Mouse (Mus musculus) heart, adult 2 months (tissue): Measurements from ENCODE around the gene Sh2b3. TPM values are rescaled to one million over a fixed set of nuclear protein-coding genes. Genes with fewer than 3 reads are reported as not detected.

Source experiments
- DNase-seq, 2 experiments: peaks; one replicate each; pipeline ENCODE4 v3.0.0; 2021
- H3K27ac ChIP-seq: fragments of 200-600 bp; 2 replicates; pipeline ENCODE4 v1.8.1; 2022
- H3K27me3 ChIP-seq: fragments of 200-500 bp; 2 replicates; pipeline ENCODE4 v1.6.1; 2012; ENCODE audit warnings: mild to moderate bottlenecking, low read length, inconsistent platforms, mixed read lengths; ENCODE audit not compliant: control insufficient read depth, insufficient read depth
- H3K36me3 ChIP-seq: fragments of 200-500 bp; 2 replicates; pipeline ENCODE4 v1.6.1; 2012; ENCODE audit warnings: low read length, inconsistent platforms; ENCODE audit not compliant: control insufficient read depth, insufficient read depth
- H3K4me1 ChIP-seq: fragments of 200-500 bp; 2 replicates; pipeline ENCODE4 v1.6.1; 2011; ENCODE audit warnings: low read length; ENCODE audit not compliant: control insufficient read depth, insufficient read depth
- H3K4me3 ChIP-seq: fragments of 200-600 bp; 2 replicates; pipeline ENCODE4 v1.8.1; 2022
- H3K79me2 ChIP-seq: fragments of 200-500 bp; replicated peaks from 2 replicates; pipeline ENCODE4 v1.6.1; 2012; ENCODE audit warnings: mild to moderate bottlenecking, inconsistent platforms, low read length, moderate library complexity, mixed read lengths; ENCODE audit not compliant: control insufficient read depth, insufficient read depth
- H3K9ac ChIP-seq: fragments of 200-500 bp; 2 replicates; pipeline ENCODE4 v1.6.1; 2012; ENCODE audit warnings: low read depth, mild to moderate bottlenecking, control low read depth, inconsistent platforms, low read length, mixed read lengths
- CTCF ChIP-seq: fragments of 200-600 bp; IDR thresholded peaks from 2 replicates; pipeline ENCODE4 v1.8.1; 2022; ENCODE audit warnings: antibody characterized with exemption, mild to moderate bottlenecking, moderate library complexity
- EP300 ChIP-seq: fragments of 200-500 bp; IDR thresholded peaks from 2 replicates; pipeline ENCODE4 v1.6.1; 2011; ENCODE audit warnings: low read depth, low read length, control low read depth; ENCODE audit not compliant: insufficient read depth
- POLR2A ChIP-seq: fragments of 200-500 bp; IDR thresholded peaks from 2 replicates; pipeline ENCODE4 v1.6.1; 2011; ENCODE audit warnings: mild to moderate bottlenecking, low read depth, low read length, control low read depth; ENCODE audit not compliant: insufficient read depth
- WGBS: fragments of 180-500 bp; shearing (Covaris S2); methylation state at CpG from one replicate; pipeline ENCODE4 v1.1.7; 2018; 5-methylcytosine and 5-hydroxymethylcytosine counted together
- intact Hi-C: fragments of 180-260 bp; cut with DNase I; formaldehyde crosslinking; loops from one replicate; pipeline ENCODE4 v1.15.1; 2025
- polyA plus RNA-seq: library from polyadenylated mRNA; depleted of rRNA; stranded (reverse); fragments of >200 nt; gene quantifications from 2 replicates; pipeline ENCODE4 v1.2.3, GENCODE M21; 2012
- total RNA-seq, 2 experiments: library from RNA; stranded (reverse); gene quantifications; 2 replicates each; pipeline ENCODE4 v1.2.3; 2021

Gene Sh2b3
- total and polyA plus RNA-seq, 3 experiments: 19.3 to 22.5 (median 21.6) TPM

DNA sequence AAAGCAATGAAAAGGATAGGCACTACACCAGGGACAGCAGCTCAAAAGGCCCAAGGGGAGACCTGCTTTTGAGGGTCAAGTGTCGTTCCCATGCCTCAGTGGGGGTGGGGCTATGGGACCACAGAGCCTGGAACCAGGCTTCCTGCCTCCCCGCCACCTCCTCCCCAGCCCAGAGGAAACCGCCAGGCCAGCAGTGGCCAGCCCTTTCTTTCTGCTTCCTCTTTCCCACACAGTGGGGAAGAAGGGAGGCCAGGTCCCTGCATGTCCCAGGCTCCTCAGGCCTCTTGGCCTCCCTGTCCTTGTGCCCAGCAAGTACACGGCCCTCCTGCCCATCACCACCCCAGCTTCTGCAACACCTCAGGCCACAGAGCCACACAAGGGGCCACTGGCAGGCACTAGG, 13.3 kb downstream of the Sh2b3 start:
- H3K27me3 ChIP-seq: no peaks in the 10 kb centered on the region
- H3K4me3 ChIP-seq: peak overlapping the region; percentile 12; the same call in 1 of the 2 replicates
- peak overlapping the region; percentile 3; the same call in 1 of the 2 replicates for H3K9ac ChIP-seq
- intact Hi-C loops: no loop called here
- peak overlapping the region; percentile 79 for H3K27ac ChIP-seq
- H3K4me1 ChIP-seq: peaks cover 44% of the 10 kb centered on the region
- H3K36me3 ChIP-seq: peaks cover 35% of the 10 kb centered on the region
- peaks cover 16% of the 10 kb centered on the region for H3K79me2 ChIP-seq
- 37% methylated on average over 4 of the region's 4 CpGs for WGBS
- 0 out of 2 replicates have a peak, but pooled peaks have one; percentile 34 for TF ChIP-seq EP300
- TF ChIP-seq POLR2A: no peak; the same call in 1 of the 2 replicates
- TF ChIP-seq CTCF: no peak
- DNase-seq: peak; percentile 68 to 71

DNA sequence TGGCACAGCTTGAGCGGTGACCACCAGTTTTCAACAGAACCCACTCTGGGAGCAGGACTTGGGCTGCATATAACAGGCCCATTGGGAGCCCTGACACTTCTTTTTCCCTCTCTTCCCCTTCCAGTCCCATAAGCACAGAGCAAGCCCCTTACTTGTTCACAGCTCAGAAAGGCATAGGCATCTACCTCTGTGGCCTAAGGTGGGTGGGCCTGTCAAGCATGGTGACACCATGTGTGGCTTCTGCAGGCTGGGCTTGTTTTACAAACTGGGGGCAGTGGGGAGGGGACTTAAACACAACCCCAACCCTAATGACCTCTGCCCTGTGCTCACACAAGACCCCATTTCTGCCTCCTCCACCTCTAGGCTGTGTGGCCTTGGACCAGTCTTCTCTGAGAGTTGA, 13.8 kb downstream of the Sh2b3 start:
- TF ChIP-seq EP300 (no peak), CTCF (no peak), POLR2A (no peak)

DNA sequence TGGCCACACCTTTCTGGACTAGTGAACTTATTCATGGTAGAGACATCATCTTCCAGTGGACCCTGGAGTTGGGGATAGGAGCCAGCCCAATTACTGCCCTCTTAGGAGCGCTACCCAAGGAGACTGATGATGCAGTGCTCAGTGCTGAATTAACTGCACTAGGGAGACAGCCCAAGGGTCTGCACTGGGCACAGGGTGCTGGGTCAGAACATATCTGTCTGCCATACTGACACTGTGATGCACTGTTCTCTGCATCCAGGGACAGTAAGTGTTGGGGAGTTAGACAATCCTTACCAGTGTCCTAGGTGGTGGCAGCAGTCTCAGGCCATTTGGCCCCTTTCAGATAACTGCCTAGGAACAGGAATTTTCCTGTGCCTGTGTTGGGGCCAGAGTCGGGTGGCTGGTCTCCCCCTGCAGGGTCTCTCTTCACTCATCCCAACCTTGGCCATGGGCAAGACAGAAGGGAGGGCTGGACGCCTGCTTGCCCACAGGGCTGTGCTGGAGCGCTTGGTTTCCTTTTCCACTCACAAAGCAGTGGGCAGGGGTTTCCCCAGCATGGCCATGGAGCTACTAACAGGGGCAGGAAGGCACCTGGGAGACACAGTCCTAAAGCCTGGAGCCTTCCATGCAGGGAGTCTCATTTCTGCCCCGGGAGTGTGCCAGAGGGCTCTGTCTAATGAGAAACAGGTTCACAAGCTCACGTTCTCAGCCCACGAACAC, 14.5 kb downstream of the Sh2b3 start:
- TF ChIP-seq CTCF (no peak), EP300 (0 out of 2 replicates have a peak, but pooled peaks have one; percentile 8), POLR2A (no peak)

More for the DNA sequence above, 13.8 kb downstream of the Sh2b3 start:
- WGBS: 88% methylated on average over 1 of the region's 1 CpGs
- peak overlapping the region; percentile 79 for H3K27ac ChIP-seq
- no peaks in the 10 kb centered on the region for H3K27me3 ChIP-seq
- H3K36me3 ChIP-seq: peaks cover 35% of the 10 kb centered on the region
- intact Hi-C loops: no loop called here
- peaks cover 44% of the 10 kb centered on the region for H3K4me1 ChIP-seq
- H3K4me3 ChIP-seq: no peak overlapping the region
- peaks cover 12% of the 10 kb centered on the region for H3K79me2 ChIP-seq
- DNase-seq: peak in 1 of 2 experiments; percentile 29
- no peak overlapping the region for H3K9ac ChIP-seq

DNA sequence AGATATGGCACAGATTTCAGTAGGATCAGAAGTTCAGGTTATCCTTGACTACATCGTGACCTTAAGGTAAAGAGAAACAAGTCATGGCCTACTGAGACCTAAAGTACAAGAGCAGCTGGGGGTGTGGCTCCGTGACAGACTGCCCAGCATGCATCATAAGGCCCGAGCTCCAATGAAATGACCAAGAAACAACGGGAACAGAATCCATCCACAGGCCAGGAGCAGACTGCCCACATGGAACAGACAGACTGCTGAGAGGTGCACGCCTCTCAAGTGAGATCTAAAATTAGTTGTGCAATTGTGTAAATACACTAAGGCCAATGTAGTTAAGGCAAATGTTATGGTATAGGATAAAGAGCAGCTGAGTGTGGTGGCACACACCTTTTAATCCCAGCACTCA, 15.9 kb downstream of the Sh2b3 start:
- intact Hi-C loops: no loop called here
- Histone ChIP-seq H3K9ac (no peak overlapping the region), H3K27me3 (no peaks in the 10 kb centered on the region), H3K27ac (no peak overlapping the region), H3K4me3 (no peak overlapping the region), H3K4me1 (peaks cover 35% of the 10 kb centered on the region), H3K79me2 (peaks cover under 1% of the 10 kb centered on the region; the same call in 1 of the 2 replicates), H3K36me3 (peaks cover 24% of the 10 kb centered on the region)
- WGBS: 44% methylated on average over 5 of the region's 5 CpGs
- no peak for DNase-seq
- TF ChIP-seq CTCF (no peak), POLR2A (no peak), EP300 (no peak)

More for the DNA sequence above, 14.5 kb downstream of the Sh2b3 start:
- H3K4me1 ChIP-seq: peaks cover 44% of the 10 kb centered on the region
- peaks cover 31% of the 10 kb centered on the region for H3K36me3 ChIP-seq
- peaks cover 6% of the 10 kb centered on the region for H3K79me2 ChIP-seq
- no peaks in the 10 kb centered on the region for H3K27me3 ChIP-seq
- H3K4me3 ChIP-seq: no peak overlapping the region
- 48% methylated on average over 7 of the region's 7 CpGs for WGBS
- intact Hi-C loops: no loop called here
- DNase-seq: no peak
- H3K27ac ChIP-seq: peak overlapping the region; percentile 79
- no peak overlapping the region for H3K9ac ChIP-seq

DNA sequence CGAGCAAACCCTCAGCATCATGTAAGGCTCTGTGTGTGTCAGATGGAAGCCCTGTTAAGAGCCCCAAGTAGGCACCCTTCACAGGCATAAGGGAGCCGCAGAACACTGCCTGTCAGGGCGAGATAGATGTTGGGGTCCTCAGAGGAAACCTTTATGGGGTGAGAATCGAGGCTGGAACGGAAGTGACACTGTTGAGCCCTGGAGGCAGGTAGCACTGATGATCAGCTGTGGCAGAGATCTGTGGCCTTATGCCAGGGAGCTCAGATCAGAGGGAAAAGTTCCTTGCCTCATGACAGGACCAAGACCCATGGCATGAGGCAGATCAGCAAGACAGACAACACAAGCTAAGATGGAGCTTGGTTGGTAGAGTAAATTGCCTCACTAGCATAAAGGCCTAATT, 16.3 kb downstream of the Sh2b3 start:
- Histone ChIP-seq H3K4me1 (peaks cover 35% of the 10 kb centered on the region), H3K9ac (no peak overlapping the region), H3K27me3 (no peaks in the 10 kb centered on the region), H3K4me3 (no peak overlapping the region), H3K27ac (no peak overlapping the region; the same call in 1 of the 2 replicates), H3K79me2 (no peaks in the 10 kb centered on the region), H3K36me3 (peaks cover 22% of the 10 kb centered on the region)
- intact Hi-C loops: no loop called here
- 69% methylated on average over 5 of the region's 5 CpGs for WGBS
- no peak for TF ChIP-seq POLR2A
- no peak for TF ChIP-seq CTCF
- no peak for TF ChIP-seq EP300
- DNase-seq: no peak

DNA sequence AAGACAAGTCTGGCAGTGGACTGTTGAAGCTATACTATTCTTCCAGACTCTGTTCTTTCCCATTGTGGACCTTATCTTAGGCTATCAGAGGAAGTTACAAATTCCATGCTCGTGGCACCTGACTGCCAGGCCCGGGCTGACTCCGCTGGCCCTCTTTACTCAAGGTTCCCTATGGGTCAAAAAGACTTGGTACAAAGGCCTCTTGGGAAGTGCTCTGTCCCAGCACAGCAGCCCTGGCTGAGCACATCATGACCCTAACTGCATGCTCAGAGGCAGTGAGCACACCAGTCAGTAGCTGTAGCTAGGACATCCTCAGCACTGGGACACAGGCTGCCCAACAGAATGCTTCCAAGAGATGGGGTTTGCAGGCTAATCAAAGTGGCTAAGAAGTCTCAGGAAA, 16.8 kb downstream of the Sh2b3 start:
- no peak for DNase-seq
- intact Hi-C loops: no loop called here
- Histone ChIP-seq H3K4me3 (no peak overlapping the region), H3K36me3 (peaks cover 19% of the 10 kb centered on the region), H3K4me1 (peaks cover 35% of the 10 kb centered on the region), H3K27ac (peak overlapping the region; percentile 6; the same call in 1 of the 2 replicates), H3K9ac (no peak overlapping the region), H3K27me3 (no peaks in the 10 kb centered on the region), H3K79me2 (no peaks in the 10 kb centered on the region)
- TF ChIP-seq POLR2A (no peak), CTCF (no peak), EP300 (no peak)
- 17% methylated on average over 3 of the region's 3 CpGs for WGBS
